Mouse (Mus musculus): ENCODE data around the gene Rpap1. TPM values are rescaled to one million over a fixed set of nuclear protein-coding genes. Genes with fewer than 3 reads are reported as not detected.

Gene Rpap1
- polyA plus RNA-seq, 1 experiment from 2014 or later, result 33.4 TPM

- 86% methylated on average over 2 of the region's 2 CpGs for WGBS
- no peak for ATAC-seq (ENCODE audit: low FRiP score)
- 0 out of 2 replicates have a peak, but pooled peaks cover 6% of the 10 kb centered on the region for H3K27me3 ChIP-seq
These were observed 2.7 kb upstream of the Rpap1 start for GRCm38 (mm10) chr2:119789996-119790395.

GRCm38 (mm10) chr2:119767246-119767645, 20.1 kb downstream of the Rpap1 start:
- H3K9ac ChIP-seq, result no peak overlapping the region
- 0 out of 2 replicates have a peak, but pooled peaks cover under 1% of the 10 kb centered on the region for H3K27me3 ChIP-seq
- no peaks in the 10 kb centered on the region for H3K4me1 ChIP-seq
- H3K9me3 ChIP-seq, result no peaks in the 10 kb centered on the region
- H3K27ac ChIP-seq, result no peak overlapping the region
- H3K36me3 ChIP-seq (replicated peaks), result peaks cover 75% of the 10 kb centered on the region
- H3K4me3 ChIP-seq (replicated peaks), result no peak overlapping the region
- H3K4me2 ChIP-seq, result no peak overlapping the region
- WGBS, result 92% methylated on average over 6 of the region's 6 CpGs
- no peak for ATAC-seq (ENCODE audit: low FRiP score)

More at GRCm38 (mm10) chr2:119789996-119790395, 2.7 kb upstream of the Rpap1 start:
- Histone ChIP-seq H3K4me3 (replicated peaks) (no peak overlapping the region), H3K9ac (no peak overlapping the region), H3K4me2 (no peak overlapping the region), H3K4me1 (peaks cover 12% of the 10 kb centered on the region), H3K9me3 (no peaks in the 10 kb centered on the region), H3K36me3 (replicated peaks) (peaks cover 5% of the 10 kb centered on the region), H3K27ac (no peak overlapping the region)

- Histone ChIP-seq H3K27ac (no peak overlapping the region), H3K27me3 (peaks cover 32% of the 10 kb centered on the region), H3K36me3 (replicated peaks) (peaks cover 42% of the 10 kb centered on the region), H3K4me1 (peaks cover 4% of the 10 kb centered on the region), H3K9me3 (no peaks in the 10 kb centered on the region), H3K4me2 (no peak overlapping the region), H3K4me3 (replicated peaks) (no peak overlapping the region), H3K9ac (no peak overlapping the region)
- 66% methylated on average over 4 of the region's 4 CpGs for WGBS
- ATAC-seq (ENCODE audit: low FRiP score), result no peak
These were observed 23.4 kb downstream of the Rpap1 start for GRCm38 (mm10) chr2:119763924-119764323.

GRCm38 (mm10) chr2:119762276-119762675, 25.1 kb downstream of the Rpap1 start:
- WGBS, result 80% methylated on average over 1 of the region's 1 CpGs
- no peak overlapping the region for H3K4me2 ChIP-seq
- no peak overlapping the region for H3K9ac ChIP-seq
- no peaks in the 10 kb centered on the region for H3K9me3 ChIP-seq
- no peak for ATAC-seq (ENCODE audit: low FRiP score)
- no peak overlapping the region for H3K4me3 ChIP-seq (replicated peaks)
- peaks cover 19% of the 10 kb centered on the region for H3K4me1 ChIP-seq
- no peak overlapping the region for H3K27ac ChIP-seq
- peaks cover 30% of the 10 kb centered on the region for H3K36me3 ChIP-seq (replicated peaks)
- peaks cover 48% of the 10 kb centered on the region for H3K27me3 ChIP-seq

- Histone ChIP-seq H3K27ac (no peak within 1 kb of the TSS), H3K27me3 (peaks cover 60% of the 10 kb centered on the region), H3K4me3 (replicated peaks) (no peak within 1 kb of the TSS), H3K4me1 (peaks cover 19% of the 10 kb centered on the region), H3K9me3 (no peaks in the 10 kb centered on the region), H3K4me2 (peak within 1 kb of the TSS; percentile 100; the same call in 1 of the 2 replicates), H3K9ac (no peak within 1 kb of the TSS), H3K36me3 (replicated peaks) (peaks cover 19% of the 10 kb centered on the region)
- ATAC-seq (ENCODE audit: low FRiP score), result no peak
- WGBS, result 16% methylated on average over 9 of the region's 9 CpGs
These were observed 27.1 kb downstream of the Rpap1 start, which contains the start of gene Ltk for GRCm38 (mm10) chr2:119760251-119760650. Ltk (minus strand) TSS chr2:119760431.

GRCm38 (mm10) chr2:119758844-119759835, 28.2 kb downstream of the Rpap1 start:
- 0 out of 2 replicates have a peak, but pooled peaks have one; percentile 36 for ATAC-seq (ENCODE audit: low FRiP score)
- Histone ChIP-seq H3K4me1 (peaks cover 19% of the 10 kb centered on the region), H3K4me2 (peak overlapping the region; percentile 100), H3K9me3 (no peaks in the 10 kb centered on the region), H3K36me3 (replicated peaks) (peaks cover 8% of the 10 kb centered on the region), H3K27me3 (peaks cover 68% of the 10 kb centered on the region), H3K4me3 (replicated peaks) (peak overlapping the region; percentile 66), H3K9ac (peak overlapping the region; percentile 67), H3K27ac (no peak overlapping the region)
- 7% methylated on average over 44 of the region's 44 CpGs for WGBS

- peak overlapping the region; percentile 100 for H3K4me2 ChIP-seq
- no peak overlapping the region for H3K27ac ChIP-seq
- under 1% methylated on average over 56 of the region's 77 CpGs for WGBS
- H3K9me3 ChIP-seq, result no peaks in the 10 kb centered on the region
- H3K4me1 ChIP-seq, result peaks cover 19% of the 10 kb centered on the region
- ATAC-seq (ENCODE audit: low FRiP score), result peak; percentile 51
- H3K36me3 ChIP-seq (replicated peaks), result 0 out of 2 replicates have a peak, but pooled peaks cover under 1% of the 10 kb centered on the region
- H3K27me3 ChIP-seq, result peaks cover 76% of the 10 kb centered on the region
- peak overlapping the region; percentile 67 for H3K9ac ChIP-seq
- H3K4me3 ChIP-seq (replicated peaks), result peak overlapping the region; percentile 66
These were observed 29.1 kb downstream of the Rpap1 start for GRCm38 (mm10) chr2:119758101-119758843.

- H3K27ac ChIP-seq, result no peak overlapping the region
These were observed 29.7 kb downstream of the Rpap1 start for GRCm38 (mm10) chr2:119757601-119758100.

GRCm38 (mm10) chr2:119749260-119749659, 38.1 kb downstream of the Rpap1 start:
- H3K27ac ChIP-seq, result no peak overlapping the region
- H3K9ac ChIP-seq, result no peak overlapping the region
- no peak for ATAC-seq (ENCODE audit: low FRiP score)
- H3K4me3 ChIP-seq (replicated peaks), result no peak overlapping the region
- H3K36me3 ChIP-seq (replicated peaks), result no peaks in the 10 kb centered on the region
- no peaks in the 10 kb centered on the region for H3K9me3 ChIP-seq
- H3K4me2 ChIP-seq, result no peak overlapping the region
- WGBS, result 80% methylated on average over 13 of the region's 13 CpGs
- peaks cover 68% of the 10 kb centered on the region for H3K27me3 ChIP-seq
- peaks cover 8% of the 10 kb centered on the region for H3K4me1 ChIP-seq

More at GRCm38 (mm10) chr2:119757601-119758100, 29.7 kb downstream of the Rpap1 start:
- peak; percentile 33 for ATAC-seq (ENCODE audit: low FRiP score)
- no peaks in the 10 kb centered on the region for H3K9me3 ChIP-seq
- H3K27me3 ChIP-seq, result peaks cover 82% of the 10 kb centered on the region
- peak overlapping the region; percentile 100 for H3K4me2 ChIP-seq
- WGBS, result 3% methylated on average over 27 of the region's 31 CpGs
- H3K9ac ChIP-seq, result peak overlapping the region; percentile 67
- H3K36me3 ChIP-seq (replicated peaks), result no peaks in the 10 kb centered on the region
- H3K4me3 ChIP-seq (replicated peaks), result peak overlapping the region; percentile 66
- H3K4me1 ChIP-seq, result peaks cover 19% of the 10 kb centered on the region

GRCm38 (mm10) chr2:119747554-119747953, 39.8 kb downstream of the Rpap1 start:
- Histone ChIP-seq H3K4me3 (replicated peaks) (no peak overlapping the region), H3K9me3 (no peaks in the 10 kb centered on the region), H3K36me3 (replicated peaks) (no peaks in the 10 kb centered on the region), H3K27ac (no peak overlapping the region), H3K9ac (no peak overlapping the region), H3K4me1 (peaks cover 25% of the 10 kb centered on the region), H3K27me3 (peaks cover 69% of the 10 kb centered on the region), H3K4me2 (no peak overlapping the region)
- no peak for ATAC-seq (ENCODE audit: low FRiP score)
- WGBS, result 81% methylated on average over 7 of the region's 7 CpGs

- Histone ChIP-seq H3K4me1 (peaks cover 42% of the 10 kb centered on the region), H3K4me3 (replicated peaks) (no peak overlapping the region), H3K9ac (no peak overlapping the region), H3K27ac (no peak overlapping the region), H3K4me2 (no peak overlapping the region), H3K36me3 (replicated peaks) (no peaks in the 10 kb centered on the region), H3K27me3 (peaks cover 68% of the 10 kb centered on the region), H3K9me3 (no peaks in the 10 kb centered on the region)
- WGBS, result 6% methylated on average over 1 of the region's 1 CpGs
- ATAC-seq (ENCODE audit: low FRiP score), result no peak
These were observed 42.1 kb downstream of the Rpap1 start for GRCm38 (mm10) chr2:119745281-119745680.

Data from forebrain, embryonic 12.5 days (tissue).